Mouse (Mus musculus): ENCODE measurements around the gene Cth. TPM values are rescaled to one million over a fixed set of nuclear protein-coding genes. Genes with fewer than 3 reads are reported as not detected.

The Cth gene
- polyA plus RNA-seq, 1 experiment from 2014 or later = 7.5 TPM

DNA sequence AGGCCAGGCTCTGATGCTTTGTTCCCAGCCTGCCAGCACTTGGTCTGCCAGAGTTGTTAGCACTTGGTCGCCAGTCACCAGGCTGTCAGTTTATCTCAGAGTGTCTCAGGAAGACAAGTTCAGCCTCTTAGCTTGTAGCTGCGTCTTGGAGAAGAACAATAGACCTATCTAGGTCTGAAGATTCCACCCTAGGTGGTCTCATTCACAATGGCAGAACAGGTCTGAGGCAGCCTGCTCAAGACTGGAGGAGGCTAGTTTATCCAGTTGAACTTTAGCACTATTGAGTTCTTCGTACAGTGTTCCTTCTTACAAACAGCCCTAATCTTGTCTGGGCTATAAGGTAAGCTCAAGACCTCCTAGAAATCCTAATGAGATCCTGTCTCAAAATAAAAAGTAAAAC, 7.2 kb upstream of the Cth start:
- Histone ChIP-seq H3K4me1 (no peaks in the 10 kb centered on the region), H3K9me3 (replicated peaks) (no peaks in the 10 kb centered on the region), H3K27me3 (no peaks in the 10 kb centered on the region), H3K9ac (no peak overlapping the region), H3K27ac (no peak overlapping the region), H3K4me3 (no peak overlapping the region), H3K4me2 (replicated peaks) (no peak overlapping the region), H3K36me3 (no peaks in the 10 kb centered on the region)
- no peak for ATAC-seq (ENCODE audit: low FRiP score)
- 61% methylated on average over 3 of the region's 3 CpGs for WGBS

DNA sequence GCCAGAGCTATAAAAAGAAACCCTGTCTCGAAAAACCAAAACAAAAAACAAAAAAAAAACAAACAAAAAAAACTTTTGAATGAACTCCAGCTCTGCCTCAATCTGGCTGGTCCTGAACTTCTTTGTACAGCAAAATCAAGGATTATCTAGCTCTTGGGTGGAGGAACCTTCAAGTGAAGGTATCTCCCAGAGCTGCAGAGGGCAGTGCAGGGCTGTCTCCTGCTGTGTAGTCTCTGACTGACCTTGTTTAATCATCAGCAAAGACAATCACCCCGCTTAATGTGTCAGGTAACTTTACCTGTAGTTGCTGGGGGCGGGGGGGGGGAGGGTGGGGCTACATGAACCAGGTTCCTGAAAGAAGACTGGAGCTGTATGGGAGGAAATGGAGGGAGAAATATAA, 6.7 kb upstream of the Cth start:
- no peaks in the 10 kb centered on the region for H3K4me1 ChIP-seq
- H3K4me3 ChIP-seq = no peak overlapping the region
- no peaks in the 10 kb centered on the region for H3K36me3 ChIP-seq
- no peak overlapping the region for H3K9ac ChIP-seq
- no peak overlapping the region for H3K4me2 ChIP-seq (replicated peaks)
- WGBS = 61% methylated on average over 3 of the region's 3 CpGs
- H3K27ac ChIP-seq = no peak overlapping the region
- no peak for ATAC-seq (ENCODE audit: low FRiP score)
- no peaks in the 10 kb centered on the region for H3K9me3 ChIP-seq (replicated peaks)
- H3K27me3 ChIP-seq = no peaks in the 10 kb centered on the region

DNA sequence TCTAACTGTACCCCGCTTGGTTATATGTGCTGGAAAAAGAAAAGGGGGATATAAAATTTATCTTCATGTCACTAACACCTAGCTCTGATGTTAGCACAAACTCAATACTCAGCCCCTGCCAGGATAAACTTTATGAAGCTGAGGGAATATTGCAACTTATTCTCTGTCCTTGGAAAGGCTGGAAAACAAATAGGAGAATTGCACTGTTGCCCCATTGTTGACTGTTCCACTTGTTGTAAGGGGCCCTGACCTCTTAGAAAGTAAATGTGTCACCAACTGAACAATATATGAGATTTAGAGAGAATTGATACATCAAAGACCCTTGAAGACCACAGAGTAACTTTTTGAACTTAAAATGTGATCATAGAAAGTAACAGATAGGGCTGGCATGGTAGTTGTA, 4.5 kb upstream of the Cth start:
- Histone ChIP-seq H3K36me3 (no peaks in the 10 kb centered on the region), H3K4me3 (no peak overlapping the region), H3K4me1 (0 out of 2 replicates have a peak, but pooled peaks cover 3% of the 10 kb centered on the region), H3K9me3 (replicated peaks) (no peaks in the 10 kb centered on the region), H3K27ac (no peak overlapping the region), H3K27me3 (no peaks in the 10 kb centered on the region), H3K9ac (no peak overlapping the region), H3K4me2 (replicated peaks) (no peak overlapping the region)
- 95% methylated on average over 1 of the region's 1 CpGs for WGBS
- ATAC-seq (ENCODE audit: low FRiP score) = no peak

DNA sequence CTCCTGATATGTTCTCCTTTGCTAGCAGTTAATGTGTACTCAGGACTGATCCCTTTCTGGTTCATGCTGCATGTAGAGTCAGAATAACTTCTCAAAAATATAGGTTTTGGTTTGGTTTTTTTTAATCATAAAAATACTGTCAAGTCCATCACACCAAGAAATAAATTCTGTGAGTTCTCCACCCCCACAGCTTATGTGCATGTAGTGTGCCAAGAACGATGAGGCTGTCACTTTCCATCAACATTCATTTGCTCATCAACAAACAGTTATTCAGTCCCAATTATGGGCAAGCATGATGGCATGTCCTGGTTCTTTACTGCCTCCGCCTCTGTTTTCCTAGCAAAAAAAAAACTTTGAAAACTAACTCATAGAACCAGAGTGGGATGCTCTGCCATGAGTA, 3.9 kb upstream of the Cth start:
- Histone ChIP-seq H3K27ac (no peak overlapping the region), H3K36me3 (no peaks in the 10 kb centered on the region), H3K4me3 (no peak overlapping the region), H3K27me3 (no peaks in the 10 kb centered on the region), H3K4me2 (replicated peaks) (no peak overlapping the region), H3K9ac (no peak overlapping the region), H3K4me1 (0 out of 2 replicates have a peak, but pooled peaks cover 5% of the 10 kb centered on the region), H3K9me3 (replicated peaks) (no peaks in the 10 kb centered on the region)
- WGBS = 85% methylated on average over 2 of the region's 2 CpGs
- no peak for ATAC-seq (ENCODE audit: low FRiP score)

DNA sequence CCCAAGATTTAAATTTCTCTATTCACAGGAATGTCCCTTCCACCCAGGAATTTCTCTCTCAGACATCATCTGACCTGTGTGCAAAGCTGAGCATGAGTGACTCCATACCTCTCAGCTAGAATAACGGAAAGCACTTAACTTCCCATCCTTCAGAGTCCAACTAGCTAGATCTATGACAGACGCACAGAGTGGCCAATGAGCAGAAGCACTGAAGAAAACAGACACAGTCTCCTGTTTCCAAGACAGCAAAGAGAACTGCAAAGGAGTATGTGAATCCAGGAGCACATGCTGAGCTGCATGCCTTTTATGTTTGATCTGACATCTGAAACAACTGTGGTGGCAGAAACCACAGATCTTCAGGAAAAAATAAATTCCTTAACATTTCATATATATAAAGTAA, 1.9 kb upstream of the Cth start:
- H3K27ac ChIP-seq = no peak overlapping the region
- no peak overlapping the region for H3K4me3 ChIP-seq
- no peaks in the 10 kb centered on the region for H3K36me3 ChIP-seq
- no peaks in the 10 kb centered on the region for H3K27me3 ChIP-seq
- 48% methylated on average over 2 of the region's 2 CpGs for WGBS
- no peaks in the 10 kb centered on the region for H3K9me3 ChIP-seq (replicated peaks)
- H3K4me1 ChIP-seq = 0 out of 2 replicates have a peak, but pooled peaks cover 5% of the 10 kb centered on the region
- H3K9ac ChIP-seq = no peak overlapping the region
- ATAC-seq (ENCODE audit: low FRiP score) = no peak
- no peak overlapping the region for H3K4me2 ChIP-seq (replicated peaks)

DNA sequence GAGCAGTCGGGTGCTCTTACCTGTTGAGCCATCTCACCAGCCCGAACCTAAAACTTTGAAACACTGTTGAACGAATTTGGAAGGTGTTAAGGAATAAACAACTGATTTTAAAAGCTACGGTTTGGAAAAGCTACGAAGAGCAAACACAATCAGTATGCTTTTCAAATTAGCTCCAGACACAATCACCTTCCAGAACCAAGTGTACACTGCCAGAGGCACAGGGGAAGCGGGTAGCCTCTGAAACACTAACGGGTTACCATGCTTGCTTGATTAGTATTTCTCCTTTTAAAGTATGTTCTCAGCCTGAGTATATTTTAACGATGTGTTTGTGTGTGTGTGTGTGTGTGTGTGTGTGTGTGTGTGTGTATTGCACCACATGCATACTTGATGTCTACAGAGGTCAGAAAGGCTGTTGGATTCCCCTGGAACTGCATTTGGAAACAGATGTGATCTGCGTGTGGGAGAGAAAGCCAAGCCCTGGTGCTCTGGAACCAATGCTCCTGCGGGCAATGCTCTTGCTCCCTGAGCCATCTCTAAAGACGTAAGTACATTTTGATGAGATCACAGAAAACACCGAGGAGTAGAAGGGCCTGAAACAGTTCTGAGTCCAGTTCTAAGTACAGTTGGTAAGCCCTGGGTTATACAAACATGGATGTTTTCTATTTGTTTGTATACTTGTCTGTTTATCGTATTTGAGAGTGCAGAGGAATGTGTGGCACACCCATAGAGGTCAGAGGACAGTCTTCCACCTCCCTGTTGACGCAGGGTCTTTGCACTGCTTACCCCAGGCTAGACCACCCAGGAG, 1.0 kb upstream of the Cth start:
- no peaks in the 10 kb centered on the region for H3K9me3 ChIP-seq (replicated peaks)
- WGBS = 88% methylated on average over 14 of the region's 14 CpGs

DNA sequence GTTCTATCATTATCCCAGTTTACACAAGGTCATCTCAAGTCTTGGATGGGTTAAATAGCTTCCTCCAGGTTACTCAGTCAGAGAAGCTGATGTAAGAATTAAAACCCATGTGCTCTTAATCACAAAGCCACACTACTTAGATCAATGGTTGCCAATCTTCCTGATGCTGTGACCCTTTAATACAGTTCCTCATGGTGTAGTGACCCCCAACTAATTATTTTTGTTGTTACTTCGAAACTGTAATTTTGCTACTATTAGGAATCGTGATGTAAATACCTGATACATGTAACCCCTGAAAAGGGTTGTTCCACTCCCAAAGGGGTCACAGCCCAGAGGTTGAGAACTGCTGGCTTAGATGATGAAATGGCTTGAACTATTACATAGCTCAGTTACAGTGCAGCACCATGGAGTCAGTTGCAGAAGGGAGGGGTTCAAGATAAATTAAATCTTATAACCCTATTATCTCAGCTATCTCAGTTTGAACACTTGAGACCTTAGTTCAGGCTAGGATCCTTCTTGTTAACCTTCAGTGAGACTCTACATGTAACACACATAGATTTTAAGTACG, 1.5 kb downstream of the Cth start:
- H3K4me2 ChIP-seq (replicated peaks) = no peak overlapping the region
- 82% methylated on average over 3 of the region's 3 CpGs for WGBS
- no peak overlapping the region for H3K4me3 ChIP-seq
- no peak overlapping the region for H3K9ac ChIP-seq
- H3K4me1 ChIP-seq = 0 out of 2 replicates have a peak, but pooled peaks cover 5% of the 10 kb centered on the region
- no peak overlapping the region for H3K27ac ChIP-seq
- H3K27me3 ChIP-seq = no peaks in the 10 kb centered on the region
- no peaks in the 10 kb centered on the region for H3K36me3 ChIP-seq
- H3K9me3 ChIP-seq (replicated peaks) = no peaks in the 10 kb centered on the region
- no peak for ATAC-seq (ENCODE audit: low FRiP score)

More for the DNA sequence above, 1.0 kb upstream of the Cth start:
- no peak overlapping the region for H3K27ac ChIP-seq
- H3K36me3 ChIP-seq = no peaks in the 10 kb centered on the region
- H3K4me1 ChIP-seq = 0 out of 2 replicates have a peak, but pooled peaks cover 5% of the 10 kb centered on the region
- H3K4me3 ChIP-seq = no peak overlapping the region
- ATAC-seq (ENCODE audit: low FRiP score) = no peak
- no peaks in the 10 kb centered on the region for H3K27me3 ChIP-seq
- H3K9ac ChIP-seq = no peak overlapping the region
- H3K4me2 ChIP-seq (replicated peaks) = no peak overlapping the region

DNA sequence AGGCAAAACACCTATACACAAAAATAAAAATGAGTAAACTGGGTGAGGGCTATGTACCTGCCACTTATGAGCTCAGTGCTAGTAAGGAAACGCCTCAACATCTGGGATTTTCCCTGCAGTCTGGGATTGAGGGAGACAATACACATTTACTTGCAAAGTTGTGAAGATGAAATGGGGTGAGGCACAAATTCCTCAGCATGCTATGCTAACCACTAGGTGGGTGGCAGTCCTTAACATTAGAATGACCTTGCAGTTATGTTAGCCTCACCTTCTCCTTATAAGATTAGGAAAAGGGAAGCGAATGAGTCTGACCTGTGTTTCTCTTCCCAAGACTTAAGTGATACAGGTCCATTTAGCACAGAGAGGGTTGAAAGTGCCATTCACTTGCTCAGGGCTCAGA, 3.5 kb downstream of the Cth start:
- no peak overlapping the region for H3K4me3 ChIP-seq
- no peaks in the 10 kb centered on the region for H3K27me3 ChIP-seq
- no peak overlapping the region for H3K4me2 ChIP-seq (replicated peaks)
- 90% methylated on average over 2 of the region's 2 CpGs for WGBS
- ATAC-seq (ENCODE audit: low FRiP score) = no peak
- no peaks in the 10 kb centered on the region for H3K36me3 ChIP-seq
- 0 out of 2 replicates have a peak, but pooled peaks cover 5% of the 10 kb centered on the region for H3K4me1 ChIP-seq
- no peaks in the 10 kb centered on the region for H3K9me3 ChIP-seq (replicated peaks)
- H3K27ac ChIP-seq = no peak overlapping the region
- H3K9ac ChIP-seq = no peak overlapping the region

DNA sequence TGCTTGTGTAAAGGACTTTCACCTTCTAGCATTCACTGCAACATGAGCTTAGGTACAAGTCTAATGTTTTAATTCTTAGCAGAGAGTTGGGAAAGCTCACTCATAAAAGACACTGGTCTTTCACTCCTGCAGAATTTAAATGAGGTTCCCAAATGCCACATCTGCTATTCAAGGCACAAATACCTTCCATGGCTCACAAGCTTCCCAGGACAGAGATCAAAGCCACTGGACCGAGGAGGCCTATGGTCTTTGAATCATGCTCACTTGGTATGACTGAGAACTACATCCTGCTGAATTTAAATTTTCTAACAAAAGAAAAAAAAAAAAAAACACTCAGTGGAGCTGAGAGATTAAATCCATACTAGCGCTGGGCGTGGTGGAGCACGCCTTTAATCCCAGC, 8.5 kb downstream of the Cth start:
- Histone ChIP-seq H3K4me3 (no peak overlapping the region), H3K4me1 (no peaks in the 10 kb centered on the region), H3K9me3 (replicated peaks) (no peaks in the 10 kb centered on the region), H3K36me3 (no peaks in the 10 kb centered on the region), H3K9ac (no peak overlapping the region), H3K27me3 (no peaks in the 10 kb centered on the region), H3K4me2 (replicated peaks) (no peak overlapping the region), H3K27ac (no peak overlapping the region)
- ATAC-seq (ENCODE audit: low FRiP score) = no peak
- WGBS = 79% methylated on average over 4 of the region's 4 CpGs

DNA sequence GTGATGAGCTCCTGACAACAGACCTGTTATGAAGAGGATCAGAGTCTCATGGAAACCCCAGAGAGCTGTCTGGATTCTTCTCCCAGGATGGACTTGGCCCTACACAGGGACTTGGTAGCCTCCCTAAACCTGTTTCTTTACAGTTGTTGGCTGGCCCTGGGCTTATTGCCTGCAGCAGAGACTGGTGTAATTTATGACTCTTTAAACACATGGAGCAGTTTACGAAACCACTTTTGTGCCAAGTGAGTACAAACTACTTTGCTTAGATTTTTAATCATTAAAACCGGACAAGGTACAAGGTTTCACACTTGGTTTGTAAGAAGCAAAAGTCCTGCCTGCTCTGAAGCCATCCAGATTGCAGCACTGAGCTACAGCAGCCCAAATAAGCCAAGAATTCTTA, 12.7 kb downstream of the Cth start:
- Histone ChIP-seq H3K4me3 (no peak overlapping the region), H3K36me3 (no peaks in the 10 kb centered on the region), H3K9me3 (replicated peaks) (no peaks in the 10 kb centered on the region), H3K4me1 (no peaks in the 10 kb centered on the region), H3K9ac (no peak overlapping the region), H3K27me3 (no peaks in the 10 kb centered on the region), H3K4me2 (replicated peaks) (no peak overlapping the region), H3K27ac (no peak overlapping the region)
- no peak for ATAC-seq (ENCODE audit: low FRiP score)
- WGBS = 94% methylated on average over 2 of the region's 2 CpGs

DNA sequence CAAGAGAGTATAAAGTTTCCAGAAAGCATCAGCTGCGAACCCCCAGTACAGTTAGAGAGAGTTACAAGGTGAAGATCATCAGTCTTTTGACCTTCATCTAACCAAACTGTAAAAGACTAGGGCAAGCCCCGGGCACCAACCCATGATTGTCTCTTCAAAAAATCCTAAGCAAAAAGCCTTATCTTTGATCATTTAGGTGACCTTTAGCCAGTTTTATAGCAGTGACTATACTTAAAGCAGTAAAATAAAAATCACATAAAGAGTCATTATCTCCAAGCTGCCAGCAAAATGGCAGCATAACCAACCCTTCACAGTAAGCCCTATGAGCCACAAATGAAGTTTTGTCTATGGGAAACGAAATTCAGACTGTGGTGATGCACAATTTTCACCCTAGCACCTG, 14.6 kb downstream of the Cth start:
- no peak for ATAC-seq (ENCODE audit: low FRiP score)
- Histone ChIP-seq H3K36me3 (no peaks in the 10 kb centered on the region), H3K27me3 (no peaks in the 10 kb centered on the region), H3K9me3 (replicated peaks) (no peaks in the 10 kb centered on the region), H3K4me3 (no peak overlapping the region), H3K27ac (no peak overlapping the region), H3K4me2 (replicated peaks) (no peak overlapping the region), H3K4me1 (no peaks in the 10 kb centered on the region), H3K9ac (no peak overlapping the region)
- 80% methylated on average over 3 of the region's 3 CpGs for WGBS

DNA sequence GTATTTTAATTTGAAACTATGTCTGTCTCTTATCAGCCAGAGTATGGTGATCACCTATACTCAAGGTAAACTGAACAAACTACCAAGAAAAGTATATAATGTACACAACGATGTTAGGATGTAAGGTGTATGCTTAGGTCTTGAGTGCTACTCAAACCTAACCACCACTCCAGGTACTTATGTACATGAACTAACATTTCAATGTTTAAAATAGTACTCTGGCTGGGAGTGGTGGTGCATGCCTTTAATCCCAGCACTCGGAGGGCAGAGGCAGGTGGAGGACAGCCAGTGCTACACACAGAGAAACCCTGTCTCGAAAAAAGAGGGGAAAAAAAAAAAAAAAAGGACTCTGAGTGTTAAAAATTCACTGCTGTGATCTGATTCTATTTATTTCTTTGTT, 16.7 kb downstream of the Cth start:
- Histone ChIP-seq H3K4me2 (replicated peaks) (no peak overlapping the region), H3K36me3 (no peaks in the 10 kb centered on the region), H3K9ac (no peak overlapping the region), H3K9me3 (replicated peaks) (no peaks in the 10 kb centered on the region), H3K4me3 (no peak overlapping the region), H3K27ac (no peak overlapping the region), H3K27me3 (no peaks in the 10 kb centered on the region), H3K4me1 (no peaks in the 10 kb centered on the region)
- WGBS = 86% methylated on average over 3 of the region's 3 CpGs
- no peak for ATAC-seq (ENCODE audit: low FRiP score)

DNA sequence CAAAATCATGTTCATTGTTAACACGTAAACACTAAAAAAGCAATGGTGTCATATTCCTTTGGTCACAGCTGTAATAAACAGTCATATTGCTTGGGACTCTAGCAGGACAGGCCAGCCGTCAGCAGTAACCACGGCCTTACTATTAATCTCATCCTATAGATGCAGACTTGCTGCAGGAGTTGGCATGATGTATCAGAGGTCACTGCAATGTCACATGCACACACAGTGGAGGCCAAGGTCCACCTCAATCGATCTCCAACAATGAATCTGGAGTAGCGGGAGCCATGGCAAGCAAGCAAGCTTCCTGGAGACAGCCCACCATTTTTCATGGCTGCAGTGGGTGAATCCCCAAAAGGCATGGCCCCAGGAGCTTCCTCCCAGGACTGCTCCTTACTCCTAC, 23.2 kb downstream of the Cth start:
- no peak for ATAC-seq (ENCODE audit: low FRiP score)
- H3K9ac ChIP-seq = no peak overlapping the region
- 90% methylated on average over 5 of the region's 5 CpGs for WGBS
- no peak overlapping the region for H3K4me3 ChIP-seq
- H3K27ac ChIP-seq = no peak overlapping the region
- no peaks in the 10 kb centered on the region for H3K27me3 ChIP-seq
- H3K4me2 ChIP-seq (replicated peaks) = no peak overlapping the region
- no peaks in the 10 kb centered on the region for H3K9me3 ChIP-seq (replicated peaks)
- no peaks in the 10 kb centered on the region for H3K36me3 ChIP-seq
- no peaks in the 10 kb centered on the region for H3K4me1 ChIP-seq
